Mouse (Mus musculus): Measurements from ENCODE around the gene Scarf1.

Scarf1 gene

DNA sequence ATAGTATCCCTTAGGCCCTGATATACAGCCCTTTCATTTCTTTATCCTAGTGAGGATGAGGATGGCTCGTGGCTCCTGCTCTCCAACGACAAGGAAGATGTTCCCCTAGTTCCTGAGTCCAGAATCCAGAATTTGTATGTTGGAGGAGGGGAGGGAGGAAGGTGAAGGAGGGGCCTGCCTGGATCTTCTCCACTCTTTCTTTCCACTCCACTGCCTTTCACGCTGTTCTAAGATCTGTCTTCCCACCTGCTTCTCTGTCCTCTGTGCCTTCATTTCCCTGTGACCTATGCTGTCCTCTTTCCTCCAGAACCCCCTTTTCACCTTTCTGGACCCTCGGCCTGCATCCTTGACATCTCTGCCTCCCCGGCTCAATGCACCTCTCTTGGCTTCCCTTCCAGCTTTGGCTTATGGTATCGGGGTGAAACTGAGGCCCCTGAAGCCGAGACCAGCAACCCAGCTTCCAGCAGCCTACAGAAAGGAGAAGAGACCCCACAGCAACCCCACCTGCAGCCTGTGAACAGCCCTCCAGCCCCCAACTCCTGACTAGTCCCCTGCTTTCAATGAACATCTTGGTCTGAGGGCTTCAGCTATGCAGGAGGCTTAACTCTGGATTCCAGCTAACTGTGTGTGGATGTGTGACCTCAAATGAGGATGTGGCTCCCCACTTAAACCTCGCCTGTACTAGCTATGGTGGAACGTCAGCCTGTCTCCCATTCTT, 880 bp upstream of the Scarf1 start:
- DNase-seq: no peak

DNA sequence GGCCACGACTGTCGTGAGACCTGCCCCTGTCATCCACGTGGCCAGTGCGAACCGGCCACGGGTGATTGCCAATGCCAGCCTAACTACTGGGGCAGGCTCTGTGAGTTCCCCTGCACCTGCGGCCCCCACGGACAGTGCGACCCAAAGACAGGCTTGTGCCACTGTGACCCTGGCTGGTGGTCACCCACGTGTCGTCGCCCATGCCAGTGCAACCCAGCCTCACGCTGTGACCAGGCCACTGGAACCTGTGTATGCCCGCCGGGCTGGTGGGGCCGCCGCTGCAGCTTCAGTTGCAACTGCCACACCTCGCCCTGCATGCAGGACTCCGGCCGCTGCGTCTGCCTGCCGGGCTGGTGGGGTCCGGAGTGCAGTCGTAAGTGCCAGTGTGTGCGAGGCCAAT, 1.8 kb downstream of the Scarf1 start:
- no peak for DNase-seq

DNA sequence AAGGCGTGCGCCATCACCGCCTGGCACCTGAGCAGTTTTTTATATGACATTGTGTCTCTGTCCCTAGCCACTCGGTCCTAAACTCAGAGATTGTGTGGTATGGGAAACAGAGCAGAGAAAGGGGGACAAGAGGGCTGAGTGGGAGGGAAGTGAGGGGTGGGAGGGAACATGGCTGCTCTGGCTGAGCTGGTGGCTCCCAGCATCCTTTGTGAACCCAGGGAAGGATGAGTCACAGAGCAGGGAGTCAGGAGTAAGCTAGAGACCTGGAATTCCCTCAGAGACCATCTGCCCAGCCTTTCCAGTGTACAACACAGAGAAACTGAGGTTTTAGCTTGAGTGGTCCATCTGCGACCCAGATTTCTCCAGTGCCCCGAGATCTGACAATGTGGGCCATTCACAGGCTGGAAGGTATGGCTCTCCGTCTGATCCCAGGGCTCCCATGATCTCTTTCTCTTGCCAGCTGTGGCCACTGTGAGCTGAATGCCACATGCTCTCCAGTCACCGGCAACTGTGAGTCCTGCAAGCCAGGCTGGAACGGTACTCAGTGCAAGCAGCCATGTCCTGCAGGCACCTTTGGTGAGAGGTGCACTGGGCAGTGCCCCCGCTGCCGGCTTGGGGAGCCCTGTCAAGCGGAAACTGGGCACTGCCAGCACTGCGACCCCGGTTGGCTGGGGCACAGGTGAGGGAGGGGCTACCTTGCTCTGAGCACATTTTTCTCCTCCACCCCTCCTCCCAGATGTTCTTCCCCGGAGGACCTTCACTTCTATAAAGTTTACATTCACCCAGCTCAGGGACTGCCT, 6.7 kb downstream of the Scarf1 start:
- no peak for DNase-seq

DNA sequence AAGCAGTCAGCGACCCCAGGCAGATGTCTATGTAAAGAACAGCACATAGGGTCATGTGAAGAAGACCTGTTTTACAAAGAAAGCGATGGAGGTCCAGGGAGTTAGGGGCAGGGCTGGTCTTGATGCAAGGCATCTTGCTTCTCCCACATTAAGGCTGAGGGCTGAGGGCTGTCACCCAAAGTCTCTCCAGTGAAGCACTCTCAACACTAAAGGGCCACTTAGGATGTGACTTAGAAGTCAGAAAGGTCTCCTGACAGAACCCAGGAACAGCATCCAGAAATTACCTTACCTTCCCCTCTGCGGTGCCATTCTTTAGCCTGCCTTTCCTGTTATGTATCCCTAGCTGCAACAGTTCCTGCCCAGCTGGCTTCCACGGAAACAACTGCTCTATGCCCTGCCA, 8.3 kb downstream of the Scarf1 start:
- no peak for DNase-seq

DNA sequence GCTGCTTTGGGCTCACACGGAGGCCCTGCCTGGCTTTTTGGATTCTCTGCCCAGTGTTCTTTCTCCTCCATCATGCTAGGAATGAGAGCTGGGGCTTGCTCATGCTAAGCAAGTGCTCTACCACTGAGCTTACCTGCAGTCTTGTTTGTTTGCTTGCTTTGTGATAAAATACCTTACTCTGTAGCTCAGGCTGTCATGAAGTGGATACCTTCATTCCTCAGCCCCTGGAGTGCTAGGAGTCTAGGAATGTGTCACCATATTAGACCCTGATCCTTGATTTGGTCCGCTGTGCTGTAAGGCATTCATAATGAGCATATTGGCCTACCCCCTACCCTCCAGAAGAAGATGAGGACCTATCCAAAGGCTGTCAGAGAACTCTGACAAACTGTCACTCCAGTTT, 9.5 kb downstream of the Scarf1 start:
- DNase-seq: no peak

DNA sequence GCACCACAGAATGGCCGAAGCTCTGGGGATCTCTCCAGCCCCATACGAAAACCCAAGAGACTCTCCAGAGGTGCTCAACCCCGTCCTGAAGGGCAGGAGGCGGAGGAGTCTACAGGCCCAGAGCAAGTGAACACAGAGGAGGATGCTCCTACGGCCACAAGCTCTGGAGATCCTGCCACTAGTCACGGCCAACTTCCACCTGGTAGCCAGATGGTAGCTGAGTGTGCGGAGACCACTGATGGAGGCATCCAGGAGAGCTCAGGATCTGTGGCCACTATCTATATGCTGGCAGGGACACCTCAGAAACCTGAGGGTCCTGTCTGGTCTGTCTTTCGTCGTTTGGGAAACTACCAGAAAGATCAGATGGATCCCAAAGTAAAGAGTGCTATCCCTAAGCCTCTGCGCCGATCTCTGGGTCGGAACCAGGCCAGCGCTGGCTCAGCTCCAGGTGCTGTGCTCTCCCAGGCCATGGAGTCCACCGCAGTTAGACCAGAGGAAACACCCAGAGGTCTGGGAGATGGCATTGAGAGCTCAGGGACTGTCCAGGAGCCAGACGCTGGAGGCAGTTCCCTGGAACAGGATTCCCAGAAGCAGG, 12.3 kb downstream of the Scarf1 start:
- DNase-seq: peak; percentile 81

DNA sequence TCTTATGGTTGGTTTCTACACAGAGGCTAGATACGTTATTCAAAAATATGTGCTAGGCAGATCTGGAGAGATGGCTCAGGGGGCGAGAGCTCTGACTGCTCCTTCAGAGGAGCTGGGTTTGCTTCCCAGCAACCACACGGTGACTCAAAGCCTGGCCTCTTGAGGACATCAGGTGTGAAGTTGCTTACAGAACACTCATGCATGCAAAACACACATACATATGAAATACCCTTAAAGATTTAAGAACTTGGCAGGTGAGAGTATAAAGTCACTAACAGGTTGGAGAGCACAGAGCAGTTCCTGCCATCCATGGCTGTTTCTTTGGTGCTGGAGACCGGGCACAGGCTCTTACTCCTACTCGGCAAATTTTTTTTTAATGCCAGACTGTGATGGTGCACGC, 13.6 kb downstream of the Scarf1 start:
- no peak for DNase-seq

DNA sequence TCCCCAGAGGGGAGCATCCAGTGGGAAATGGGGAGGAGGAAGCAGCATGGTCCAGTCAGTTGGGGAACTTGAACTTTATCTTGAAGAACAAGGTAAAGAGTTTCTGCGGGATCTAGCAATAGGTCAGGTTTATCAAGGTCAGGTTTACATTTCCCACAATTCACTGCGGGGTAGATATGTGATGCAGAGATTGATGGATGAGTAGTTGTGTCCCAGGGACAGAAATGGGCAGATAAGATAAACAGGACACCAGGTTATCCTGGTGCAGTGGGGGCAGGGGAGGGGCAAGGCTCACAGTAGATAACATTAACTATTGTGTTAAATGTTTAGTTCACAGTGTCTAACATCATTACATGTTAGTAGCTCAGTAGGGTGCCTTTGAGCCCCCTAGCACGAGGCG, 16.4 kb downstream of the Scarf1 start:
- no peak for DNase-seq

DNA sequence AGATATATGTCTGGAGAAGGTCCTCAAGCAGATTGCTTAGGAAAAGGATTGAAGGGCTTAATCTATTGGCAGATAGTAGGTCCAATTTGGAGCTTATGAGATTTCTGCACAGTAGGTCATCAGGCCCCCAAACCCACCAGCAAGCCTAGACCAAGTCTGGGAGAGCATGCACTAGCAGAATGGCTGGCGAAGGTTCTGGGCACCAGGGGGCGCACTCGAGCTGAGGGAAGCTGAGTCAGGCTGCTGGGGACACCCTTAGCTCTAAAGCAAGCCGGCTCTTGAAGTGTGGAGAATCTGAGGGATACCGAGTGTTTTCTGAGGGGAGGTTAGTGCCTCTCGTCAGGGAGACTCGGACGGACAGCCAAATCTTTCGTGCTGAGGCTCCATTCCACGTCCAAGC, 17.0 kb downstream of the Scarf1 start:
- peak; percentile 98 for DNase-seq

DNA sequence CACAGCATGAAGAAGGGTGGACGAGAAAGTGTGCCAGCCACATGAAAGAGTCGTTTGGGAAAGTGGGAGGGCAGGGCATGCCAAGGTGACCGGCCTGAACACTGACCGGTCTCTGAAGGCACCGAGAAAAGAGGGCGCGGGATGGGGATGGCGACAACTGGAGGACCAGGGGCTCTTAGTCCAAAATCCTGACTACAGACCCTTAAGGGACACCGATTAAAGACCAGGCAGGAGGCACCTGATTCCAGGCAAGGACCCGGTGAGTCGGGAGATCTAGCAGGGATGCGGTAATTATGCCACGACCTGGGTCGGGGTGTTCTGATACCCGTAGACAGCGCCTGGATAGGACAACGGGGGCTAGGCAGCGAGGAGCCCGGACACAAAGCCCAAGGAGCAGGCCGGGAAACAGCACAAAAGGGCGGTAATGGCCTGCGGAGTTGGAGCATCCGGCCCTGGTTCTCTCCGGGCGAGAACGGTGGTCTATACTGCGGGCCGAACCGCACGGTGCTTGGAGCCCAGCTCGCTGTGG, 17.6 kb downstream of the Scarf1 start:
- DNase-seq: peak; percentile 68

DNA sequence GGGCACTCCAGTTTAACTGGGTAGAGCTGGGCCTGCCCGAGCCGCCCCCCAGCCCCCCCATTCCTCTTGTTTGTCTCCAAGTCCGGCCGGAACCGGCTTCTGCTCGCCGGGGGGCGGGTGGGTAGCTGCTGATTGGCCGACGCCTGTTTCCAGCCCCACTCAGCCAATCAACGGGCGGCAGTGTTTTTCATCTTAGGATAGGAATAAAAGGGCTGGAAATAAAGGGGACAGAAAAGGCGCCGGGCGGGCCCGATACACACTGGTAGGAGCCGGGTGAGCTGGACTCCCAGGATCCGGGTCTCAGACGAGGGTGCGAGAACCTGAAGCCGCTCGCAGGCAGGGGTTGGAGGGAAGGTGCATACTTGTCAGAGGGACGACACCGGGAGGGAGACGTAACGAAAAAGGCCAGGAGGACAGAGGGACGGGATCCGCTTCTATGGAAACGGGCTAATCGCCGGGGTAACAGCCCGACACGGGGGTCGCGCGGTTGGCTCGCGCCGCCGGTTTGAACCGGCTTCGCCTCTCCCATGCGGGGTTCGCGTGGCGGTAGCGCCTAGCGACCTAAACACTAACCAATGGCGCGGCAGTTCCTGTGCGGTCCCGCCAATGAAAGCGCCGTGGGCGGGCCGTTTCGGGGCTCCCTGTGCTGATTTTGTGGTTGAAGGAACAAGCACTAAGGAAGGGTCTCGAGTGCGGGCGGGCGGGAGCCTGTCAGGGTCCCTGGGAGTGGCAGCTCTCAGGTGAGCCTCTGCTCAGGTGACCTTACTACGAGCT, 18.3 kb downstream of the Scarf1 start, which contains the start of gene Slc43a2:
Gene Slc43a2, plus strand, starts transcription at position 226 of the 774 bp plus-strand sequence.
- DNase-seq: peak; percentile 98

DNA sequence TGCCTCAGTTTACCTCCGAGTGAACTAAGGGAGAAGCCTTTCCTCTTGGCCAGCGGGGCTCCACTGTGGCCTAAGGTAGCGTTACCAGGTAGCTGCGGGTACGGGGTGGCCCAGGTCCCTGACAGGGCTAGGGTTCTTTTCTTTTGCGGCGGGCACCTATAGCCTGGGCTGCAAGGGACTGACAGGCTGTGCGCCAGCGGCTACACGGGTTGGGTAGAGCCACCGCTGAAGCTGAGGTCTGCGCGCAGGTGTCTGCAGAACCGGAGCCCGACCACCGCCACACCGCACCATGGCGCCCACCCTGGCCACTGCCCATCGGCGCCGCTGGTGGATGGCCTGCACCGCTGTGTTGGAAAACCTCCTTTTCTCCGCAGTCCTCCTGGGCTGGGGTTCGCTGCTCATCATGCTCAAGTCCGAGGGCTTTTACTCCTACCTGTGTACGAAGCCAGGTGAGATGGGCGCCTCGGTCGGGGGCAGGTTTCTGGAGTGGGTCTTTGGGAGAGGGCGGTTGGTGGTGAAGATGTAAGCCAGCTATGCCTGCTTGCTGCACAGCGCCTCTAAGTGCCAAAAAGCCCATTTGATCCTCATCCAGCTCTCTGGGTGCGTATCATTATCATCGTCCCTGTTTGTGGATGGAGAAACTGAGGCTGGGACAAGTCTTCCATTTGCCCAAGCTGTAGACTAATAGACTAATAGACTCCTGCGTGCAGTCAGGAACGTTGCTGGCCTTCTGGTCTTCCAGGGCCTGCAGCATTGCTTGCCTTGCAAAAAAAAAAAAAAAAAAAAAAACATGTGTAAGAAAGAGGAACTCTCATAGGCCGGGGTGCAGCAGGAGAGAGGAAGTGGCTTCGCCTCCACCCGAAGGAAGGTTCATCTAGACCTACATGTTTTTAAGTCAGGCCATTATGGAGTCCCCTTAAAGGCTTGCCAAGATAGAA, 19.3 kb downstream of the Scarf1 start:
- peak; percentile 76 for DNase-seq

DNA sequence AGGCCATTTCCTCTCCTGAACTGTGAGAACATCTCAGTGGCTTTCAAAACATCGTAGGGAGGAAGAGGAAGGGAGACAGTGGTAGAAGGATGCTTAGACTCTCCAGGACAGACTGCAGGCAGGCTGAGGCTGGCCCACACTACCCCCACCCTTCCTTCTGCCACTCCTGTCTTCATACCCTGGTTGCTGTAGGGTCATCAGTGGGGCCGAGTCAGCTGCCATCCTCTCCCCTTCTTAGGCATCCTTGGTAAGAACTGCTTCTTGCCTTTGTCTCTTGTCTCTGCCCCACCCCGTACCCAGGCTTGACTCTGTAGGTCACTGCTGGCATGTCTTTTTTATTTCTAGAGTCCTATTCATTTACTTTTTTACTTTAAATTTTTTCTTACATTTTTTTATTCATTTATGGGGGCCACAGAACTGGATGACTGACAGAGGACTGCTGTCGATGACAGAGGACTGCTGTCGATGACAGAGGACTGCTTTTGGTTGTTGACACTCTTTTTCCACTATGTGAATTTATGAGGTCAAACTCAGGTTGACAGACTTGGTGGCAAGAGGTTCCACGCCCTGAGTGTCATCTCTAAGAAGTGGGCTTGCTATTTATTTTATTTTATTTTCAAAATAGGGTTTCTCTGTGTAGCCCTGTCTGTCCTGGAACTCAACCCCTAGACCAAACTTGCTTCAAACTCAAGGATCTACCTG, 20.1 kb downstream of the Scarf1 start:
- peak; percentile 59 for DNase-seq

DNA sequence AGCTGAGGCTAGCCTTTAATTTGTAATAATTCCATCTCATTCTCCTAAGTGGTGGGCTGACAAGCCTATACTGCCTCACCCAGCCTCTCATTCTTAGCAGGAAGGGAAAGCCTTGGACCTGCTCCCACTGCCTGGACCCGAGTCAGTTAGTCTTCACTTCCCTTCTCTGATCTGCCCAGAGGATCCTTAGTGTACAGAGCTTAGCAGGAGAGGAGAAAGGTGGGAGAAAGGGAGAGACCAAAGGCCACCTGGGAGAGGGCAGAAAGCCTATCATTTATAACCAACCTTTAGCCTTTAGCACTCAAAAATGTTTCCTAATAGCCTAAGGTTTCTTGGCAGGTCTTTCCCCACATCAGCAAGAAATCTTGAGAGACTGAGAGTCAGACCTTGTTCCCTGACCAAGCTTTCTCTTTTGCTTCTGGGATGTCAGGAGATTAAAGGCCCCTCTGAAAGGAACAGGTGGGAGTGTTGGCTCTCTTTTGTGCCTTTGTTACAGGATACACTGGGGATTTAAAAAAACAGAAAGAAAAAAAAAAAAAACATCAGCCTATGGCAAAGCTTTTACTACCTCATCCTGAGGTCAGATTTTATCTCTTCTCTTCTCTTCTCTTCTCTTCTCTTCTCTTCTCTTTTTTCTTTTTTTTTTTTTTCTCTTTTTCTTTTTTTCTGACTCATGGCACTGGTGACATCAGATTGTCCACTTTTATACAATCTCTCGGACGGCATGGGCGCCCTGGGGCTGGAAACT, 21.1 kb downstream of the Scarf1 start:
- DNase-seq: peak; percentile 74

DNA sequence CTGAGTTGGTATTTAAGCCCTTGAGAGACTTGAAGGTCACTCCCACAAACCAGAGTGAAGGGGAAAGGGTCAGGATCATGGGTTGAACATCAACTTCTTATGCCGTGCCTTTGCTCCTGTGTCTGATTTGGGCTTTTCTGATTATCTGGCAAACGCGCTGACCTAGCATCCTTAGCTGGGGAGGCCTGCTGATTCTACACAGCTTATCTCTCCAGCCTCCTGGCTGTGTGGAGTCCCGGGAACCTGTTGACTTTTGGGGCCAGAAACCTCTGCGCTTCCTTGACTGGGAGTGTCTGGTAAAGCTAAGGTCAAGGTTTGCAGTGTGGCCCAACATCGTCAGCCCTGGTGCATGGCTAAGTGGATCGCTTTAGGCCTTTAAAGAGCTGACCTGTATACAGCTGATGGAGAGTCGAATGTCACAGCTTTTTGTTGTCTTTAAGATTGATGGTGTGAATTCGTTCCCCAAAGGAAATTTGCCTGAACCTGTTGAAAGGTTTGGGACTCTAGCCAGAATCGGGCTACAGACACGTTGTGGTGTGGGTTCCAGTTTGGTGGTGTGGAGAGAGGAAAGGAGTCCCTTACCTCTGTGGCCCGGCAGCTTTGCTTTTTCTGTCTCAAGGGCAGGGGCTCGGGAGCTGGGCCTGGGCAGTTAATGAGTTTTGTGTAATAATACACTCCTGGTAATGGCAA, 21.9 kb downstream of the Scarf1 start:
- peak; percentile 68 for DNase-seq

DNA sequence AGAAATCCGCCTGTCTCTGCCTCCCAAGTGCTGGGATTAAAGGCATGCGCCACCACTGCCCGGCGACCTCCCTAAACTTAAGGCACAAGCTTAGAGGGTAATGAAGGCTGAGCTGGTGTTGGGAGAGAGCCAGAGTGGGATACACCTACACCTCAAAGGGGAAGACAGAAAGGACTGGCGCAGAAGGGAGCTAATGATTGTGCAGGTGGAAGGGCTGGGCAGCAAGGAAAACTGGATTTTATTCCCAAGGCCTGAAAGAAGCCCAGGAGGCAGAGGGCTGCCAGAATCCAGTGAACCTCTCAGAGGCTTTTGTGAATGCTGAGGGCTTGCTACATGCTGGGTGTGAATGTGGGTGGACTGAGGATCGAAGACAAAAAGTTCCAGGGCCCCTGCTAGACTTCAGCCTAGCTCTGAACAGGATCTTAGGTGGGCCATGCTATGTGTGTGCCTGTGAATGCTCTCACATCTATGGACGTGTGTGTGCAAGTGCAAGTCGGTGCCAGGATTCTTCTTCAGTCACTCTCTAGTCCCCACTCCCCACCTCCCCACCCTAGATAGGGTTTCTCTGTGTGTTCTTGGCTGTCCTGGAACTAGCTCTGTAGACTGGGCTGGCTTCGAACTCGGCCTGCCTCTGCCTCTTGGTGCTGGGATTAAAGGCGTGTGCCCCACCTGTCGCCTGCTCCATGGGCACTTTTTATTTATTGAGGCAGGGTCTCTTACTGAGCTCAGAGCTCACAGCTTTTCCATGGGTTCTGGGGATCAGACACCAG, 23.1 kb downstream of the Scarf1 start:
- DNase-seq: peak; percentile 58

DNA sequence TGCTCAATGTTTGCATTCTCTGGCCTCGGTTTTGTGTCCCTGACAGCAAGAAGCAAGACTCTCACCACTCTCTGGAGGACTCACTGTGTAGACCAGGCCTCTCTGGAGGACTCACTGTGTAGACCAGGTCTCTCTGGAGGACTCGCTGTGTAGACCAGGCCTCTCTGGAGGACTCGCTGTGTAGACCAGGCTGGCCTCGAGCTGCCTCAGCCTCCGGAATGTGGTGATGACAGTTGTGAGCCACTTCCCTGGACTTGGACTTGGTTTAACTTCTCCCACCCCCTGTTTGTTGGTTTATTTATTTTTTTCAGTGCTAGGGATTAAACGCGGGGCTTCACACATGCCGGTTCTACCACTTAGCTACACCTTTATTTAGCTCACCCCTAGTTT, 23.7 kb downstream of the Scarf1 start:
- peak; percentile 58 for DNase-seq

DNA sequence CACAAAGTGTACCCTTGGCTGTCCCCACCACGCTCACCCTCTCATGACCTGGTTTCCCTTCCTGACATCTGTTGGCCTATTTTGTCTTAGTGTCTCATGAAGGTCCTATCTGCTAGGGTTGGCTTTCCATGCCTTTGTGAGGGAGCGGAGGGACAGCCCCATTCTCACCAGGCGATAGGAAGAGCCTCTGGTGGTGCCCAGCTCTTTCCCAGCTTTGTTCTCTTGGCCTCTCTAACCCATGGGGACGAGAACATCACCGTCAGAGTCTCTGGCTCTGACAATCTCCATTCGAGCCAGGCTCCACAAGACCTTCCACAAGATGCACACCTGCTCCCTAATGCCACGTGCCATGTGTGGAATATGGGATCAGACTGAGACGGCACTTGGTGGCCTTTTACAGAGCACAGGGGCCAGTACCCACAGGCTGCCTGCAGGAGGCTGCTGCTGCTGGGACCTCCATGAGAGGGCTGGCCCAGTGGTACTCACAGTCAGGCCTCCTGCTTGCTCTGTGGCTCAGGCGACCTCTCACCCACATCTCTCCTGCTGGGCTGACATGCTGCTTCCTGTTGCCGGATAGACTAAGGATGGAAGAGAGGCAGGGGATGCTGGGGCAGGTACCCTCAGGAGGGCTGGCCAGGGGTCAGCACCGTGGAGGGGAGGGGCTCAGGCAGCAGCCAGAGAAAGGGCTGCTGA, 24.3 kb downstream of the Scarf1 start:
- DNase-seq: peak; percentile 79
